Mouse (Mus musculus): ENCODE measurements around the gene Josd2.

- TF ChIP-seq CTCF (IDR thresholded peaks at IDR 0.05; ENCODE audit: borderline replicate concordance, extremely low read depth, insufficient read depth, insufficient read length) (no peak), POLR2A (IDR thresholded peaks at IDR 0.05; ENCODE audit: borderline replicate concordance, extremely low read depth, insufficient read depth, insufficient read length, poor library complexity, severe bottlenecking) (no peak)
These were observed 3.2 kb downstream of the Josd2 start for GRCm38 (mm10) chr7:44470696-44471612.
